17 mouse cellular contexts compared by ENCODE assay signal in genomic region chr9:42097731-42098473, GRCm38 (mm10). TPM values are rescaled to one million over a fixed set of nuclear protein-coding genes. Genes with fewer than 3 reads are reported as not detected.
A peak's percentile ranks its signal among the peaks of the same experiment; 100 is the strongest.
DNase-seq lines count a peak whose midpoint lies in the region; ATAC-seq and TF ChIP-seq lines count a peak whose summit lies in the region.
"Had no signal": no experiment of that assay in that cellular context is flagged by ENCODE, and none has a peak within 500 bp of the region (broad histone marks: within the 10 kb centered on the region; RNA-seq: fewer than 3 reads in every experiment).

No protein-coding gene starts in this region.

- peak overlapping the region; percentile 22; the same call in 1 of the 2 replicates for H3K27ac ChIP-seq in liver, postnatal 0 days (ENCODE audit: low read depth)
- H3K27ac ChIP-seq in liver, embryonic 11.5 days (ENCODE audit: low read depth, low read length) = no peak overlapping the region
- H3K27ac ChIP-seq in small intestine, adult 2 months (ENCODE audit: insufficient read depth, low read depth, low read length) = peak overlapping the region; percentile 57
- H3K27ac ChIP-seq: embryonic facial prominence, embryonic 12.5 days; heart, embryonic 10.5 days; liver, embryonic 12.5 days had no signal

- TF ChIP-seq EP300 in liver, postnatal 0 days (IDR thresholded peaks at IDR 0.05; ENCODE audit: low read depth) = no peak

- H3K9ac ChIP-seq in liver, postnatal 0 days (replicated peaks) = no peak overlapping the region
- H3K9ac ChIP-seq in liver, embryonic 11.5 days (ENCODE audit: low read depth, low read length) = no peak overlapping the region
- H3K9ac ChIP-seq: embryonic facial prominence, embryonic 12.5 days; forebrain, postnatal 0 days; liver, embryonic 12.5 days had no signal

- no peaks in the 10 kb centered on the region for H3K36me3 ChIP-seq in liver, postnatal 0 days (replicated peaks; ENCODE audit: insufficient read depth, low read length)
- H3K36me3 ChIP-seq in liver, embryonic 11.5 days (ENCODE audit: control insufficient read depth, insufficient read depth, low read length) = no peaks in the 10 kb centered on the region
- H3K36me3 ChIP-seq in small intestine, adult 2 months (ENCODE audit: control insufficient read depth, insufficient read depth, low read length) = no peaks in the 10 kb centered on the region; the same call in none of the 2 replicates
- H3K36me3 ChIP-seq: liver, embryonic 12.5 days had no signal

- H3K27me3 ChIP-seq in liver, postnatal 0 days (ENCODE audit: insufficient read depth, low read length) = no peaks in the 10 kb centered on the region
- H3K27me3 ChIP-seq in liver, embryonic 11.5 days (replicated peaks; ENCODE audit: control insufficient read depth, insufficient read depth, low read length) = no peaks in the 10 kb centered on the region
- no peaks in the 10 kb centered on the region for H3K27me3 ChIP-seq in small intestine, adult 2 months (ENCODE audit: control insufficient read depth, insufficient read depth, low read length)
- H3K27me3 ChIP-seq: embryonic facial prominence, embryonic 12.5 days; liver, embryonic 12.5 days; megakaryocyte, embryonic 14.5 days had no signal

- TF ChIP-seq POLR2A in small intestine, adult 2 months (IDR thresholded peaks at IDR 0.05; ENCODE audit: low read depth, low read length) = no peak

- peak; percentile 20 for DNase-seq in liver, postnatal 0 days
- no peak for DNase-seq in liver, embryonic 11.5 days (ENCODE audit: low spot score)
- DNase-seq in CD4-positive, CD25-positive, alpha-beta regulatory T cell, adult 2 months (ENCODE audit: low read depth, low spot score) = peak; percentile 62
- peak; percentile 38 for DNase-seq in T-cell, adult 2 months (ENCODE audit: low spot score)
- DNase-seq in right cerebral cortex, adult 18-20 months = no peak
- no peak for DNase-seq in left cerebral cortex, adult 9 months (ENCODE audit: low spot score in 2 of 2)
- DNase-seq: adrenal gland, postnatal 25 days; forebrain, postnatal 0 days; kidney, postnatal 10 days; retina, postnatal 1 day had no signal

- WGBS in liver, postnatal 0 days (ENCODE audit: insufficient replicate concordance) = 71% methylated on average over 8 of the region's 8 CpGs
- 70% methylated on average over 8 of the region's 8 CpGs for WGBS in liver, embryonic 11.5 days
- 91% methylated on average over 8 of the region's 8 CpGs for WGBS in small intestine, adult 2 months

- no peaks in the 10 kb centered on the region for H3K9me3 ChIP-seq in liver, postnatal 0 days (ENCODE audit: low read length)
- H3K9me3 ChIP-seq in liver, embryonic 11.5 days (ENCODE audit: control insufficient read depth, low read length) = no peaks in the 10 kb centered on the region
- H3K9me3 ChIP-seq: embryonic facial prominence, embryonic 12.5 days; heart, embryonic 10.5 days; liver, embryonic 12.5 days; megakaryocyte, embryonic 14.5 days had no signal

- peaks cover 9% of the 10 kb centered on the region; the same call in 1 of the 2 replicates for H3K4me1 ChIP-seq in liver, postnatal 0 days (ENCODE audit: insufficient read depth)
- H3K4me1 ChIP-seq in liver, embryonic 11.5 days (replicated peaks; ENCODE audit: control insufficient read depth, insufficient read depth, low read length) = no peaks in the 10 kb centered on the region
- peaks cover 21% of the 10 kb centered on the region for H3K4me1 ChIP-seq in small intestine, adult 2 months (ENCODE audit: control insufficient read depth, insufficient read depth, insufficient read length, low read length)
- H3K4me1 ChIP-seq: embryonic facial prominence, embryonic 12.5 days; liver, embryonic 12.5 days had no signal

- H3K4me2 ChIP-seq in liver, postnatal 0 days (ENCODE audit: low read depth, low read length) = no peak overlapping the region
- H3K4me2 ChIP-seq in liver, embryonic 11.5 days = no peak overlapping the region
- H3K4me2 ChIP-seq: embryonic facial prominence, embryonic 12.5 days; liver, embryonic 12.5 days had no signal

- no peak overlapping the region for H3K4me3 ChIP-seq in liver, postnatal 0 days (ENCODE audit: low read depth, low read length)
- H3K4me3 ChIP-seq in liver, embryonic 11.5 days (ENCODE audit: low read depth, low read length) = no peak overlapping the region
- no peak overlapping the region for H3K4me3 ChIP-seq in small intestine, adult 2 months (ENCODE audit: low read depth, low read length)
- H3K4me3 ChIP-seq: embryonic facial prominence, embryonic 12.5 days; heart, embryonic 10.5 days; liver, embryonic 12.5 days; megakaryocyte, embryonic 14.5 days; myocyte had no signal

- TF ChIP-seq CTCF in liver, postnatal 0 days (IDR thresholded peaks at IDR 0.05; ENCODE audit: low read depth) = no peak
- TF ChIP-seq CTCF in small intestine, adult 2 months (IDR thresholded peaks at IDR 0.05; ENCODE audit: extremely low read depth, insufficient read length, insufficient replicate concordance, low read depth, low read length) = no peak

- ATAC-seq in liver, postnatal 0 days = no peak
- no peak for ATAC-seq in liver, embryonic 11.5 days (replicated peaks; ENCODE audit: low FRiP score)
- no peak for ATAC-seq in cerebellum, adult (ENCODE audit: insufficient number of reproducible peaks, low FRiP score, low TSS enrichment)
- ATAC-seq: forebrain, postnatal 0 days; liver, embryonic 12.5 days had no signal

RNA-seq across cellular contexts. Expression of gene Sorl1, which starts 26.2 kb away (rescaled TPM):
- polyA plus RNA-seq in liver, postnatal 0 days (2015; fragmentation: Nextera tagmentation; extraction: Ambion mirVana) = 1.5 and 3.0 TPM in 2 replicates
- polyA plus RNA-seq in liver, embryonic 11.5 days (2014; fragmentation: Nextera tagmentation; extraction: Ambion mirVana) = 1.8 and 2.1 TPM in 2 replicates
- polyA plus RNA-seq in small intestine, adult 2 months (2012; rRNA removed) = 9.6 and 16.1 TPM in 2 replicates

Comparison
In these comparisons a context has a peak if more than half of its experiments do, and no peak if none do; other contexts are left out.
1. DNase-seq: peak in liver, postnatal 0 days (single experiment), CD4-positive, CD25-positive, alpha-beta regulatory T cell, adult 2 months (single experiment) and T-cell, adult 2 months (single experiment); none in liver, embryonic 11.5 days (single experiment), right cerebral cortex, adult 18-20 months (single experiment) and left cerebral cortex, adult 9 months (0 of 2).